Mouse (Mus musculus): Measurements from ENCODE around the gene Atp5mpl. TPM values are rescaled to one million over a fixed set of nuclear protein-coding genes. Genes with fewer than 3 reads are reported as not detected.

The Atp5mpl gene
- polyA plus RNA-seq, 1 experiment from 2014 or later: 1,834 TPM

DNA sequence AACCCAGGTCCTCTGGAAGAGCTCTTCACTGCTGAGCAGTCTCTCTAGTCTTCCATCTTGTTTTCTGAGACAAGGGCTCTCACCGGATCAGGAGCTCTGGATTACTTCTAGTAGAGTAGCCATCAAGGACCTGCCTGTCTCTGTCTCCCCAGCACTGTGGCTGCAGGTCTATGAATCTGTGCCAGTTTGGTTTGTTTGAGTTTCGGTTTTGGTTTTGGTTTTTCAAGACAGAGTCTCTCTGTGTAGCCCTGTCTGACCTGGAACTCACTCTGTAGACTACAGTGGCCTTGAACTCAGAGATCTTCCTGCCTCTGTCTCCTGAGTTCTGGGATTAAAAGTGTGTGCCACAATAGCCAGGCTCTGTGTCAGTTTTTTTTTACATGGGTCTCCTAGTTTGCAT lies 55.0 kb downstream of the Atp5mpl start:
- no peak for ATAC-seq (replicated peaks; ENCODE audit: insufficient number of reproducible peaks, insufficient read depth, low FRiP score, low read depth)
- no peak overlapping the region for H3K4me2 ChIP-seq
- peaks cover 21% of the 10 kb centered on the region for H3K4me1 ChIP-seq (replicated peaks)
- WGBS: 91% methylated on average over 2 of the region's 2 CpGs
- H3K4me3 ChIP-seq: no peak overlapping the region
- no peaks in the 10 kb centered on the region for H3K9me3 ChIP-seq (replicated peaks)
- no peak overlapping the region for H3K9ac ChIP-seq
- no peak overlapping the region for H3K27ac ChIP-seq
- no peaks in the 10 kb centered on the region for H3K36me3 ChIP-seq
- H3K27me3 ChIP-seq: no peaks in the 10 kb centered on the region

Other genes with a start within 250 kb of the Atp5mpl start
- 105 and 126 TPM in 2 replicates for gene Klc1, start 208.1 kb downstream of the Atp5mpl start, polyA plus RNA-seq (2015; fragmentation: Nextera tagmentation; extraction: Ambion mirVana)
- gene Xrcc3, start 153.1 kb downstream of the Atp5mpl start, polyA plus RNA-seq (2015; fragmentation: Nextera tagmentation; extraction: Ambion mirVana): 3.8 and 7.8 TPM in 2 replicates
- gene Zfyve21, start 152.8 kb downstream of the Atp5mpl start, polyA plus RNA-seq (2015; fragmentation: Nextera tagmentation; extraction: Ambion mirVana): 86.6 and 99.9 TPM in 2 replicates
- gene Ppp1r13b, start 58.9 kb downstream of the Atp5mpl start, polyA plus RNA-seq (2015; fragmentation: Nextera tagmentation; extraction: Ambion mirVana): 11.1 and 15.3 TPM in 2 replicates
- gene Tdrd9, start 4.6 kb upstream of the Atp5mpl start, polyA plus RNA-seq (2015; fragmentation: Nextera tagmentation; extraction: Ambion mirVana): 0.10 and 0.36 TPM in 2 replicates
- 0.43 and 0.48 TPM in 2 replicates for gene Rd3l, start 14.3 kb upstream of the Atp5mpl start, polyA plus RNA-seq (2015; fragmentation: Nextera tagmentation; extraction: Ambion mirVana)
- gene Aspg, start 139.7 kb upstream of the Atp5mpl start, polyA plus RNA-seq (2015; fragmentation: Nextera tagmentation; extraction: Ambion mirVana): 0.34 and 0.45 TPM in 2 replicates
- gene Kif26a, start 179.2 kb upstream of the Atp5mpl start, polyA plus RNA-seq (2015; fragmentation: Nextera tagmentation; extraction: Ambion mirVana): 2.4 and 3.1 TPM in 2 replicates

Measured in heart, embryonic 15.5 days (tissue).